Mouse (Mus musculus) megakaryocyte progenitor cell, adult 5-6 weeks (primary cell): Measurements from ENCODE around the gene 9130213A22Rik. TPM values are rescaled to one million over a fixed set of nuclear protein-coding genes. Genes with fewer than 3 reads are reported as not detected.

ENCODE experiments used
- ATAC-seq: replicated peaks from 2 replicates; pipeline ENCODE4 v1.8.0; 2016; ENCODE audit warnings: mild to moderate bottlenecking, moderate TSS enrichment, inconsistent platforms; ENCODE audit not compliant: poor library complexity
- total RNA-seq, 2 experiments: library from RNA; stranded (forward) in 1 of 2; stranded (reverse) in 1 of 2; fragments of 157-497, 149-512 nt in 1 of 2; fragments of 200-1000 nt in 1 of 2; gene quantifications; 2 replicates each; pipeline versions ENCODE4 v1.2.3 to v1.2.4; 2015 to 2017

9130213A22Rik gene
- total RNA-seq, 2 experiments from 2014 or later: not detected

- ATAC-seq: peak; percentile 4
Observed at GRCm38 (mm10) chr11:69124498-69124847, 2.1 kb upstream of the 9130213A22Rik start.

GRCm38 (mm10) chr11:69123693-69124497 is 1.5 kb upstream of the 9130213A22Rik start:
- peak; percentile 44 for ATAC-seq

GRCm38 (mm10) chr11:69123056-69123692 is 785 bp upstream of the 9130213A22Rik start:
- ATAC-seq: peak; percentile 26

- no peak for ATAC-seq
Observed at GRCm38 (mm10) chr11:69121741-69122335, 551 bp downstream of the 9130213A22Rik start.

GRCm38 (mm10) chr11:69121001-69121740 is 1.2 kb downstream of the 9130213A22Rik start:
- ATAC-seq: no peak

- ATAC-seq: no peak
Observed at GRCm38 (mm10) chr11:69120221-69121000, 2.0 kb downstream of the 9130213A22Rik start, which contains the start of gene Hes7. TSS of gene Hes7 (plus strand) at chr11:69120404.

GRCm38 (mm10) chr11:69119446-69120155 is 2.8 kb downstream of the 9130213A22Rik start:
- ATAC-seq: no peak

- ATAC-seq: peak; percentile 39
Observed at GRCm38 (mm10) chr11:69118765-69119164, 3.6 kb downstream of the 9130213A22Rik start.

- ATAC-seq: peak; percentile 17
Observed at GRCm38 (mm10) chr11:69117737-69118695, 4.4 kb downstream of the 9130213A22Rik start.

- ATAC-seq: no peak
Observed at GRCm38 (mm10) chr11:69116843-69117242, 5.5 kb downstream of the 9130213A22Rik start.

- no peak for ATAC-seq
Observed at GRCm38 (mm10) chr11:69114621-69115020, 7.8 kb downstream of the 9130213A22Rik start.

- no peak for ATAC-seq
Observed at GRCm38 (mm10) chr11:69114018-69114417, 8.4 kb downstream of the 9130213A22Rik start.

- ATAC-seq: no peak
Observed at GRCm38 (mm10) chr11:69111865-69112264, 10.5 kb downstream of the 9130213A22Rik start.

GRCm38 (mm10) chr11:69111051-69111810 is 11.2 kb downstream of the 9130213A22Rik start:
- peak; percentile 17; the same call in 1 of the 2 replicates for ATAC-seq

GRCm38 (mm10) chr11:69110319-69111046 is 11.9 kb downstream of the 9130213A22Rik start:
- peak; percentile 88 for ATAC-seq

- ATAC-seq: no peak
Observed at GRCm38 (mm10) chr11:69109032-69109900, 13.1 kb downstream of the 9130213A22Rik start.
